Mouse (Mus musculus): ENCODE measurements around the gene Tssk3.

Gene Tssk3

DNA sequence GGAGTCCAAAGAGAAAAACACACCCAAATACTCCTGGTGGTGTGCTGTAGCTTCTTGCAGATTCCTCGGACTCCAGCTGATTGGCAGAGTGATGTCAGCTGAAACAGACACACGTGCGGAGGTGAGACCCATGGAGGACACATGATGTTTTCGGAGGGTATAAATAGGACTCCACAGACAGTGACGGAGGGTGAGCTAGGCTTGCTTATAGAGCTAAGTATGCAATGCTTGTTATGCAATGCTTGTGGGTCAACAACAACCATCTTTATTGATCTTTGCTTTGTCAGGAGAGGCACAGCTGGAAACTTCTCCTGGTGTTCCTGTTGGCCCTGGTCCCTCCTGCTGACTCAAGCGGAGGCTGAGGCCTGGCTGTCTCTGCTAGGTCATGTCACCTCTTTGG is 42.1 kb downstream of the Tssk3 start:
- no peak for DNase-seq (ENCODE audit: low read depth, low spot score)

DNA sequence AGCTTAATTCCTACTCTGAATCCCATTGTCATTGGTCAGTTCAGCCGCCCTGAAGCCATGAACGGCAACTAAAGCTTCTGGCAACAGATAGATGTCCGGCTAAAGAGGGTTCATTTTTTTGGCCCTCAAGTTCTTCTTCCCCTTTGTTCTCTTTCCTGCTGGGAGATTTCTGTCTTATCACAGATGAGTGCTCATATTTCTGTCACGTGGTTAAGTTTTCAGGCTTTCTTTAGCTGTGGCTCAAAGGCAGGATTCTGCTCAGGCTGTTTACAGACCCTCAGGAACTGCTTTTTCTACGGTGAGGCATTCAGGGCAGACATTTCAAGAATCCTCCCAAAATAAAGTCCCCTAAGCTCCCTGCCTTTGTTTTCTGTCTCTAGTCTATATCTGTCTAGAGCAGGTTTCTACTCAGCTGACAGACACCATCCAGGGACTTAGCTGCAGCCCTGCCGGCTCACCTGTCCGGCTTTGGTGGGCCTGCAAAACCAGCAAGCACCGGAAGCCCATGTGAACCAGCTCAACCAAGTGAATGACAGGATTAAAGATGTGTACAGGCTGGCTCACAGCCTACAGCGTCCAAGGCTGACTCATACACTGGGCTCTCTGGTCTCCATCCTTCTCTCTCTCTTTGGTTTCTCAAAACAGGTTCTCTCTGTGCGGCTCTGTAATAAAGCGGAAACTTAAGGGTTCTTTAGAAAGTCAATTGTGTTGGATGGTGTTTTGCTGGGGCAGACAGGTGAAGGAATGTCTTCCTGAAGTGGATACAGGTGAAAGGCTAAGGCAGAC is 42.9 kb downstream of the Tssk3 start:
- no peak for DNase-seq (ENCODE audit: low read depth, low spot score)

DNA sequence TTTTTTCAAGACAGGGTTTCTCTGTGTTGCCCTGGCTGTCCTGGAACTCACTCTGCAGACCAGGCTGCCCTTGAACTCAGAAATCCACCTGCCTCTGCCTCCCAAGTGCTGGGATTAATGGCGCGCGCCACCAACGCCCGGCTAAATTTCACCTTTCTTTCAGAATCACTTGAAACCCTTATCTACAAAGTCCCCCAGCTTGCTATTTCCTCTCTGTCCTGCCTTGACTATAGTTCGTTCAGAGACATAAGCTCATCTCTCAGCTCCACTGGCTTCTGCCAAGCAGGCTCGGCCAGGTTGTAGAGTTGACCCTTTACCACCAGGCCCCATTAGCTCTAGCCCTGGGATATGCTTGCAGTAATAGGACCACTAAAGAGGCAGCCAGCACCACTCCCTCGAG is 43.5 kb downstream of the Tssk3 start:
- no peak for DNase-seq (ENCODE audit: low read depth, low spot score)

DNA sequence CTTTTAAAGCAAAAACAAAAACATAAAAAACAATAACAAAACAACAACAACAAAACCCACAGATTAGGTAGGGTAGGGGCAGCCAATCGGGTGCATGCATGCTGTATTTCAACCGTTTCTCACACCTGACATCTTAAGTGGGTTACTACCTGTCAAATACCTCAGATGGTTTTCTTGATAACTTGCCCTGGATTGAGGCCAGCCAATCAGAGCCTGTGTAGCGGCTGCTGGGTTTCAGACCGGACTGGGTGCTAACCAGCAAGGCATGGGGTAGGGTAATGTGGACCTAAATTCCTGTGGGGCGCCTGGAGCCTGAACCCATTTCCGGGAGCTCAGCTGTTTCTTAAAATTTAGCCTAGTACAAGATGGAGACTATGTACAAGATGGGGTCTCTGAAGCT is 49.7 kb downstream of the Tssk3 start:
- DNase-seq (ENCODE audit: low read depth, low spot score) = no peak

DNA sequence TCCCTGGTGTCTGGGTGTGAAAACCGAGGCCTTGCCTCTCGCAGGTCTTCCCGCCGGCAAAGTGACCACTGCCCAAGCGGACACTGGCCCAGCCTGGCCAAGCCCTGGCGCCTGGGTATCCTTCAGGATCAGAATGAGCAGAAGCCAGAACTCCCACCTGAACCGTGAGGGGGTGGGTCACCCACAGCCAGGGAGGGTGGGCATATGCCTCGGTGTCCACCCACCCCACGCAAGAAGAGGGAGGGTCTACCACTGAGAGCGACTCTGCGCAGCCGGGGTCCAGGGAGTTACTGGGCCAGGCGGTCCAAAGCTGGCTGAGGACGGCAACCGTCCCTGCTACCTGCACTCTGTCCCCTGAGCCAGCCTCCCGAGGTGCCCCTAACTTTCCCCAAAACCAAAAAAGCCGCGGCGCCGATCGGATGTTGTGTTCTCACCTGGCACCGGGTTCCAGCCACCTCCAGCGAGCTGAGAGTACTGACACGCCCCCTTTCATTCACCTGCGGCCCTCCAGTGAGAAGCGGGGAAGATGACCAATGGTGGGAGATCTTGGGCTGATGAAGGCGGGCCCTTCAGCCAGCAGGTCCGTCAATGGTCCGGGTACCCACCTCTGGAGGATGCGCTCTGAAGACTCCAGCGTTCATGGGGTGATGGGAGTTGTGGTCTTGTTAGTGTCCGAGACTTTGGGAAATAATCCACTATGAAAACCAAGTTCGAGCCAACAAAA is 50.3 kb downstream of the Tssk3 start, which contains the start of gene Zbtb8b:
Zbtb8b (minus strand) TSS at position 514 of the 724 bp plus-strand sequence.
- DNase-seq (ENCODE audit: low read depth, low spot score) = peak; percentile 28

Measured in CD4-positive, CD25-positive, alpha-beta regulatory T cell, adult 2 months (primary cell).